Mouse (Mus musculus): ENCODE data around the gene Scaf11. TPM values are rescaled to one million over a fixed set of nuclear protein-coding genes. Genes with fewer than 3 reads are reported as not detected.
"Not testable (repeated sequence)": the region's sequence is repeated elsewhere in the genome, so short reads cannot be mapped to it uniquely, and the experiment has no call there.

Gene Scaf11
- 138 and 166 TPM in 2 replicates for total RNA-seq (2017)

DNA sequence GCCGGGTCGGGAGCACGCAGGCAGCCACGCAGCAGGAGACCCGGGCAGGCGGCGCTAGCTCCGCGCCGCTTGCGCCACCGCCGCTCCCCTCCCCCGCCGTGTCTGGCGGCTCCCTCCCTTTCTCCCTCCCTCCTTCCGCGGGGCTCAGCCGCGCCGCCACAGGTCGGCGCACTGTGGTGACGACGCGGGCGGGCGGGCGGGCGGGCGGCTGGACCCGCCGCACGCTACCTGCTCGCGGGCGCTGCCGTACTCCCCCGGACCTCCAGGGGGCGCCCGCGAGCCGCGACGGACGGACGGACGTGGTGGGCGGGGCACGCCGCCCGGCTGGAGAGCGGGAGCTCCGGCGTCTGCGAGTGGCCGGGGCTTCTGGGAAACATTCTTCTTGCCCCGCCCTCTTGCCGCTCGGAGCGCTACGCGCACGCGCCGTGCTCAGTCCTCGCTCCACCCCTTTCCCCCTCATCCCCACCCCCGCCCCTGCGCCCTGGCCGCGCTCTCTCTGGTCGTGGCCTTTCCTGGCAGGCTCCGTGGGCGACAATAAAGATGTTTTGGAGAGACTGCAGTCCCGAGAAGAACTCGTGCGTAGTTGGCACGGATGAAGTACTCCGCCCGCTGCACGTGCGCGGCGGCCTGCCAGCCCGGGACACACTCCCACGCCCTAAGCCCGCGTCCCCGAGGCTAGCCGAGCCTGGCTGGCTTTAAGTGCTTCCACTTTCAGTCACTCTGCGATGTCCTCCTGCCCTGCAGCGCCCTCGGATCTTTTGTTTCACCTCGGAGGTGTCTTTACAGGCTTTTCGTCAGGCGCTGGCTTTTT, at the start of gene Scaf11:
TSS of gene Scaf11 (minus strand) at position 114 of the 811 bp plus-strand sequence.
- ATAC-seq (replicated peaks; ENCODE audit: low read depth, poor library complexity, severe bottlenecking): peak; percentile 71

DNA sequence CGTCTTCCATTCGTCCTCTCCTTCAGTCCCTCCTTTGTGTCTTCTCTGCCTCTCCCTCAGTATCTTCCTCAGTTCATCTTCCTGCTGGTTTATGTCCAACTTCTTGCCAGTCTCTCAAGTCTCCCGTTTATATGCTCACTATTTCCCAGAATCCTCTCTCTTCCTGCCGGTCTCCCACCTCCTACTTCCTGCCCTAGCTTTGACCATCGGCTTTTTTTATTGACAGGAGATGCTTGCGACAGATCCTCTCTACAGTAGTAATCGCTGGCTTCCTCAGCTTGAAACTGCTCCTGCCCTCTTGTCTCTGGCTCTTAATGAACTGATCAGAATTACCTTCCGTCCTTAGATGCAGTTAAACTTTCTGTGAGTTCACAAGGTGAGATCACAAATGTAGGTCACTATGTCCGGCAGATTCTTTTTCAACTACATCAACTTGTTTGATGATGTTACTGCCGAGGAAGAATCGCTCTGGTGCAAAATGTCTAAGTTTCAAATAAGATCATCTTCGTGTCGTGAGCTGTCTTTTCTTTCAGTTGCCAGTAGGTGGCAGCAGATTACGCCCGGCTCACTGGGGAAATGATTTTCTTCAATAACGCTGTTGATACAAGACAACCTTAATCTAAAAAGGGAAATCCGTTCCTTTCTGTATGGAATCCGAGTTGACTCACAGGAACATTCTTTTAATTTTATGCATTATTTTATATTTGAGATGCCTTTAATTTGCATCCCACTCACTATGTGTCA, 46.6 kb upstream of the Scaf11 start:
- peak; percentile 77 for ATAC-seq (replicated peaks; ENCODE audit: low read depth, poor library complexity, severe bottlenecking)

DNA sequence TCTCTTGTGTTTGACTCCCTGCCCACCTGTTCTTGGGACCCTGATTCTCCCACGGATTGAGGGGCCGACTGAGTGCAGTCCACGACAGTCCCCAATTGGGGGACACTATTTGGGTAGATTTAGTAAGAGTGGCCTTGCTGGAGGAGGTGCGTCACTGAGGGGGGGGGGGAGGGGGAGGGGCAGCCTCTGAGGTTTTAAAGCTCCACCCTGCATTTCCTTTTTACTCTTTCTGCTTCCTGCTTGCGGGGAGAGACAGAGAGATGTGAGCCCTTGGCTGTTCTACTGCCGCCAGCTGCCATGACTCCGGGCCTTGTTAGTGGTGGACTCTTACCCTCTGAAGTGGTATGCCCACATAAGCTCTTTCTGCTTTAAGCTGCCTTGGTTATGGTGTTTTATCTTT, 37.0 kb upstream of the Scaf11 start:
- no peak for ATAC-seq (replicated peaks; ENCODE audit: low read depth, poor library complexity, severe bottlenecking)

DNA sequence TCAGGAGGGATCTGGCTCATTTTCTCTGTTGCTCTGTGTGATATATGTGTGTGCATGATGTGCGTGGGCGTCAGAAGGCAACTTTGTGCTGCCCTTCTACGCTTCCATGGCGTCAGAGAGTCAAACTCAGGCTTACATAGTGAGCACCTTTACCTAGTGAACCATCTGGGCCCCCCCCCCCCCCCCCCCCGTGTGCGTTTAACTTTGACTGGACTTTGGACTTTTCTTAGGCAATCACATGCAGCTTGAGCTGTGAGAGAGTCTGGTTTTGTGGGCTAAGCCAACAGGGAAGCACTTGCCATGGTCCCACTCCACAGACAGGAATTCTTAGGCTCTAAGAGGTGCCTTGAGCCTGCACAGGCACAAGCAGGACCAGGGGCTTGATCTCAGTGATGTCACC, 33.6 kb upstream of the Scaf11 start:
- no peak for ATAC-seq (replicated peaks; ENCODE audit: low read depth, poor library complexity, severe bottlenecking)

DNA sequence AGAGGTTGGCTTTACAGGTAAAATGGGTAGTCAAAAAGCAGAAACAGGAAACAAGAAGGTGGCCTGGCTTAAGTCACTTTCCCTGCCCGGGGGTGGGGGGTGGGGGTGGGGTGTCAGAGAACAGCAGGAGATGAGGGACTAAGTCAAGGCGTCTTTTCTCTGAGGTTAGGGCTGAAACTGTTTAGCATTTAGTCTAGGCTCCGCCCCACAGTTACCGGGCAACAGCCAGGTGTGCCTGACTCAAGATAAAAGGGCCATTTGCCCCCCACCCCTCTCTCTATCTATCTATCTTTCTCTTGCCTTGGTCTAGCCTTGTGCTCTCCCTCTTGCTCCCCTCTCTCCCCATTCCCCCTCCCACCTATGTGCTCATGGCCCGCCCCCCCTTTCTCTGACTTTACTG, 32.9 kb upstream of the Scaf11 start:
- no peak for ATAC-seq (replicated peaks; ENCODE audit: low read depth, poor library complexity, severe bottlenecking)

DNA sequence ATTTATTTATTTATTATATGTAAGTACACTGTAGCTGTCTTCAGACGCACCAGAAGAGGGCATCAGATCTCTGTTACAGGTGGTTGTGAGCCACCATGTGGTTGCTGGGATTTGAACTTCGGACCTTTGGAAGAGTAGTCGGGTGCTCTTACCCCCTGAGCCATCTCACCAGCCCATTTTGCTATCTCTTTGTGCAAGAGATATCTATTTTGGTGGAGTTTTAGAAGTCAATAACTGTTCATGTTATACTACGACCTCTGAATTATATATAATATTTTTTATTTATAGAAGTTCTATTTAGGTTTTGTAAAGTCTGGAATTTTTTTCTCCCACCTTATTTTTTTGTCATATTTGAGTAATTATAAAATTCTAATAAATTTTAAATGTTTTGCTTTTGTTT, 32.3 kb upstream of the Scaf11 start:
- ATAC-seq (replicated peaks; ENCODE audit: low read depth, poor library complexity, severe bottlenecking): not testable (repeated sequence)

DNA sequence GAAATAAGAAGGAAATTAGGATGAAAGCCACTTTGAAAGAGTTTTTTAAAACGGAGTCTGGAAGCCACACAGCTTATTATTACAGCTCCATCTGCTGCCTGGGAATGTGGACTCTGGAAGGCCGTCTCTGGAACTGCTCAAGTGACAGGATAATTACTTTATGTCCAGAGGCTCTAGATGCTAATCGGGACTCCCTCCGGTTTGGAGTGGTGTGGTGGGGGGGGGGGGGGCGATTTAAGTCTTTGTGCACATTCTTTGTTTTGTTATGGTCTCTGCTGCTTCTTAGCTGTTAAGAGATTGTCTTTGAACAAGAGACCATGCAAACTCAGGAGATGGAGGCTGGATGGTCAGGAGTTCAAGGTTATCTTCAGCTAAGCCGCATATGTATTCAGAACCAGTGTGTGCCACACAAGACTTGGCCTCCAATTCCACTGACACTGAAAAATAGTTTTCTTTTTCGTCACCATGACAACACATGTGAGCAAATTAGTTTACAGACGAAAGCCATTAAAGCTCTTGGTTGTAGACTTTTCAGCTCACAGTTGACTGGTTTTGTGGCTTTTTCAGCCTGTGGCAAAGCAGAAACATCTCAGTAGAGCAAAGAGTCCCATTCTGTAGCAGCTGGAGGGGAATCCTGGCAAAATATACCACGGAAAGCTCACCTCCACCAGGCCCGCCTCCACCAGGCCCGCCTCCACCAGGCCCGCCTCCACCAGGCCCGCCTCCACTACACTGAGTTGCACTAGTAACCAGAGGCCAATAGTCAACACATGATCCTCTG, 31.4 kb upstream of the Scaf11 start:
- no peak for ATAC-seq (replicated peaks; ENCODE audit: low read depth, poor library complexity, severe bottlenecking)

DNA sequence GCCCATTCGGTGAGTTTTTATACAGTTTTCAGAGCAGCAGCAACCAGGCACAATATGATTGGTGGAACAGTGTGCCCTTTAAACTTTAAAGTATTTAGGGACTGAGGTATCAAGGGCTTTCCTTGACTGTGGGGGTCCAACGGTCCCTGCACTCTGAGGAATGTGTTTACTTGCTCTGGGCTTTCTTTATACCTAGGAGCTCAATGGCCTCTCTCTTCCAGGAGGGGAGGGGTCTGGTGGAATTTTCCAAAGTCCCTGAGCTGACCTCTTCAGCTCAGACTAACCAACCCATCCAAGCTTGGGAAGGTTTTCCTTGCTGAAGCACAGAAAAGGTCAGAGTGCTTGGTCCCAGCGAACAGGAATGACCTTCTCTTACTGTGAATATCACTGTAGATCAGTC, 30.8 kb upstream of the Scaf11 start:
- ATAC-seq (replicated peaks; ENCODE audit: low read depth, poor library complexity, severe bottlenecking): no peak

DNA sequence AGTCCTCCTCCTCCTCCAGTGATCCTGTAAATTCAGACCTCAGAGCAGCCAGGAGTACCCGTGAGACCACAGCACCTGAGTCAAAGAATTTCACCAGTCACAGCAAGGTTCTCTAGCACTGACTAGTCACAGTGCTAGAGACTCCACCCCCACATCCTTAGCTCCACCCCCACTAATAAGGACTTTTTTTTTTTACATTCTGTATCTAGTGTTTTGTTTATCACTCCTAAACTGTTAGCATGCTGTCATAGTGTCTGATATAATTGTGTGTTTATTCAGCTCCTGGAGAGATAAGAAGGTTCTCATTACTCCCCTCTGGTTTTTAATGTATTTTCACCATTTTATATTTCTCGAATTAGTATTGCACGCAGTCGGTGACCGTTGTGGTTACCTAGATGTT, 29.5 kb upstream of the Scaf11 start:
- no peak for ATAC-seq (replicated peaks; ENCODE audit: low read depth, poor library complexity, severe bottlenecking)

DNA sequence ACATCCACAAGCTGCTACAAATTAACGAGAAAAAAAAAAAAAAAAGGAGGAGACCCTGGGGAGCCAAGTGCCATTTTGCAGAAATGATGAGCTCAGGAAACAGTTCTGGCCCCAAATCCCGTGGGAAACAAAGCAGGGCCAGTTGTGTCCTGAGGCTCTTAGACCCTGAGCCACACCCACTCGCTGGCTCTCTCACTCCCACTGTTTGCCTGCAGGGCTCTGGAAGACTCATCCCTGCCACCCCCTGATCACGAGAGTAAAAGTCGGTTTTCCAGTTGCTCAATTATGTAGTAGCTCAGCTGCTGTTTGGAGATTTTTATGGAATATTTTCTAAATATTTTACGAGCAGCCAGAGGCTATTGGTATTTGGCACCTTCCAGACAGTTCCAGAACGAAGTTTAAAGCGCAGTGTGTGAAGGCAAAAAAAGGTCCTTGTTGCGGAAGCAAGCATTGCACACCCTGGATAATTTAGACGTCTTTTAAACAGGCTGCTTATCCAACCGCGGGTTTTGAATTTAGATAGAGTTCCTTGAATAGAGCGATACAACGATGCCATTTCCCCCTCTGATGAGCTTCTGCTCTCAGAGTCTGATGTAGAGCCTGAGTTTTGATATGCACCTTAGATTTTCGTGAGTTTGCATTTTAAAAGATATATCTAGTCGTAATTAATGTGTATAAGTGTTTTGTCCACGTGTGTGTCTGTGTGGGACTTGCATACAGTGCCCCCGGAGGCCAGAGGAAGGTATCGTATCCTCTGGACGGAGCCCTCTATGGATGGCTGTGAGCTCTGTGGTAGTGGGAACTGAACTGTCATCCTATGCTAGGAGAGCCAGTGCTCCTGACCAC, 28.5 kb upstream of the Scaf11 start:
- peak; percentile 89 for ATAC-seq (replicated peaks; ENCODE audit: low read depth, poor library complexity, severe bottlenecking)

DNA sequence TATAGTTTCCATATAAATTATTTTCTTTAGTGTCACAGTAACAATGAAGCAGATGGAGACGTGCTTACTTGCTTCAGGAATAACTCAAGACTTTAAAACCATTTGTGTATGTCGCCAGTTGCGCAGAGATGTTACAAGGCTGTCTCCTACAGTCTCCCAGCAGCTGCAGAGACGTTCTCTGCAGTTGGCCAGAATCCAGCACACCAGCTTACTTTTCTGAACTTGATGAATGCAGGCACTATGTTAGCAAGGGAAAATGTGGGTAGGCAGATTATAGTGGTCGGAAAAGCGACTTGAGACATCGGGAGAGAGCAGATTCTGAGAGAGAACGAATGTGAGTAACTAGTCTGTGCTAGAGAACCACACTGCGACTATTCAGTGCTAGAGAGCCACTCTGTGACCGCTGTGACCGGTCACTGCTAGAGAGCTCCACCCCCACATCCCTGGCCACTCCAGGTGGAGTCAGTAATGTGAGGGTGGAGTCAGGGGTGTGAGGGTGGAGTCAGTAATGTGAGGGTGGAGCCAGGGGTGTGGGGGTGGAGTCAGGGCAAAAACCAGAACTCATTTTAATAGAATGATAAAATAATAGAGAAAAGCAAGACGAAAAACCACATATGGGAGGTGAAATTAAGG, 26.5 kb upstream of the Scaf11 start:
- ATAC-seq (replicated peaks; ENCODE audit: low read depth, poor library complexity, severe bottlenecking): no peak

DNA sequence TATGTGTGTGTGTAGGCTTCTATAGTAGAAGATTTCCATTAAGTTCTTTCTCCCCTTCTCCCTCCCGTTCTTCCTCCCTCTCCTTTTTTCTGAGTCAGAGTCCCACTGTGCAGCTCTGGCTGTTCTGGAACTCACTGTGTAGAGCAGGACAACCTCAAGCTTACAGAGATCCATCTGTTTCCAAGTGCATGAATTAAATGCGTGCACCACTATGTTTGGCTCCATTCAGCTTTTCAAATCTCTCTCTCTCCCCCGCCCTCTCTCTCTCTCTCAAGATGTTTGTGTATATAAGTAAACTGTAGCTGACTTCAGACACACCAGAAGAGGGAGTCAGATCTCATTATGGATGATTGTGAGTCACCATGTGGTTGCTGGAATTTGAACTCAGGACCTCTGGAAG, 20.2 kb upstream of the Scaf11 start:
- ATAC-seq (replicated peaks; ENCODE audit: low read depth, poor library complexity, severe bottlenecking): no peak

DNA sequence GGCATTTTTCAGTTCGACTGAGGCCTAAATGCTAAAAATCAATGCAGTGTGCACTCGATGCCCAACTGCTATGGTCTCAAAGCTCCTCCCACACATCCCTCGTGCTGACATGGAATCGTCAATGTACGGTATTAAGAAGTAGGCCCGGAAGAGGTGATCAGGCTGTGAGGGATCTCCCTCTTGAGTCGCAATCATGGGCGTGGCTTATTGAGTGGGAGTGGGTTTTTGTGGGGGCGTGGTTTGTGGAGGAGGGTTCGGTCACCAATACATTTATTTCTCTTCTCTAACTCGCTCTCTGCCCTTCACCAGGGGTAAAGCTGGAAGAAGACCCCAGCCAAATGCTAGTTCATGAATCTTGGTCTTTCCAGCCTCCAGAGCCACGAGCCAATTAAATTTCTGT, 17.4 kb upstream of the Scaf11 start:
- no peak for ATAC-seq (replicated peaks; ENCODE audit: low read depth, poor library complexity, severe bottlenecking)

DNA sequence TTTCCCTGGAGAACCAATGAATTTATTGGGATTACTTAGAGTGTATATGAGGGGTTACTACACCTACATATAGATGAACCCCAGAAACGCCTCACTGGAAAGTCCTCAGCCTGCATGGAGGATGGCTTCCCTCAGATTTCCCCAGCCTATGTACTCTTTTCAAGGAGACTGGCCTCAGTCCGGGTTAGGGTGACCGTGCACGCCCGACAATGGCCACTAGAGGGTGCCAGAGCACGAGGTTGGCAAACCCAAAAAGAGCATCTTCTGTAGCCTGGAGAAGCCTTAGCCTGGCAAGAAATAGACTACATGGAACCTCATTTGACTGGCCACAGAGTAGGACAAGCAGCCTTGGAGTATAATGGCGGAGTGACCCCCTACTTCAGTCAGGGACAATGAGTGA, 15.7 kb upstream of the Scaf11 start:
- ATAC-seq (replicated peaks; ENCODE audit: low read depth, poor library complexity, severe bottlenecking): peak; percentile 68

DNA sequence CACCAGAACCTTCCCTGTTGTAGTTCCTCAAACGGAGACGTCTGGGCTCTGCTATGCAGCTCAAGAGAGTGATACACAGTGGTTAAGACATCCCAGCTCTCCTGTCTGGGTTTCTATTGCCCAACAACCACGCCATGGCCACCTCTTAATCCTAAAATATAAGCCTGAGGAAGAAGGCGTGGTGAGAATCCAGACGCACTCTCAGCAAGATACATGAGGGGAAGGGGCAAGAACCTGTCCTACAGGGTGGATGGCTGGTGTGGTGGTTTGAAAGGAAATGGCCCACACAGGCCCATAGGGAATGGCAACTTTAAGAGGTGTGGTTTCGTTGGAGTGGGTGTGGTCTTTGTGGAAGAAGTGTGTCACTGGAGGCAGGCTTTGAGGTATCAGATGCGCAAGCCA, 14.9 kb upstream of the Scaf11 start:
- peak; percentile 76 for ATAC-seq (replicated peaks; ENCODE audit: low read depth, poor library complexity, severe bottlenecking)

DNA sequence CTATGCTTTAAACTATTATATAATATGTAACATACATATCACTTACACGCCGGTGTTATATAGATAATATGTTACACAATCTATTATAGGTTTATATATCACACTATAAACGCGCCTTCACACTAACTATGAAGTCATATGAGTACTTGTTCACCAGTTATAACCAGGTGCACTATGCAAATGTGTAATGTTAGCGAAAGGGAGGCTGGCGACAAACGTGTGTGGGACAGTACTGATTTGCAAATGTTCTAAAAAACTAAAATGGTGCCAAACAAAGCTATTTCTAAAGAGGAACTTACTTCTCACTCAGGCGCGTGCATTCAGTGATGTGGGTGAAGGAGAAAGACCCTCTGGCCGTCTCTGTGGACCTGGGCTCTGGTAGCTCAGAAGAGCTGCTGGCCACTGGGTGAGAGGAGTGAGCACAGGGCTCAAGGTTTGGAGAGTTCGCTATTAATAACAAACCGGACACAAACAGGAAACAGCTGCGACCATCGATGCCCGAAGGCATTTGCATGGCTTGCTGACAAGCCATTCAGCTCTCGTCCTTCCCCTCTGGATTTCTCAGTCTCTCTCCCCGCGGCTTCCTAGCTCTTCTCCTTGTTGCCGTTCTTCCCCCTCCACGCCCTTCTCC, 13.8 kb upstream of the Scaf11 start:
- peak; percentile 48 for ATAC-seq (replicated peaks; ENCODE audit: low read depth, poor library complexity, severe bottlenecking)

DNA sequence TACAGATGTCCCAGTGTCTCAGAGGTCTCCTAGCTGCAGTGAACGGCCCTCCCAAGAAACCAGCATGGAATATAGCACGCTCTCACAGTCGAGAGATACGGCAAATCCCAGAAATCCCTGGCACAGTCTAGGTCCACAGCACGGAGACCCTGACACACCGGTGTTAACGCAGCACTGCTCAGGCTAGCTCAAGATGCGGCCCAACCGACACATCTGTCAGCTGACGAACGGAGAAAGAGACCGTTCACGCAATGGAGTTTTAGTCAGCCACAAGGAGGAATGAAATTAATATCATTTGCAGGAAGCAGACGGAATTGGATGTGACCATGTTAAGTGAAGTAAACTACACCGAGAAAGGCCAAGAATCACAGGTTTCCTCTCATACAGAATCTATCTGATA, 13.3 kb upstream of the Scaf11 start:
- no peak for ATAC-seq (replicated peaks; ENCODE audit: low read depth, poor library complexity, severe bottlenecking)

DNA sequence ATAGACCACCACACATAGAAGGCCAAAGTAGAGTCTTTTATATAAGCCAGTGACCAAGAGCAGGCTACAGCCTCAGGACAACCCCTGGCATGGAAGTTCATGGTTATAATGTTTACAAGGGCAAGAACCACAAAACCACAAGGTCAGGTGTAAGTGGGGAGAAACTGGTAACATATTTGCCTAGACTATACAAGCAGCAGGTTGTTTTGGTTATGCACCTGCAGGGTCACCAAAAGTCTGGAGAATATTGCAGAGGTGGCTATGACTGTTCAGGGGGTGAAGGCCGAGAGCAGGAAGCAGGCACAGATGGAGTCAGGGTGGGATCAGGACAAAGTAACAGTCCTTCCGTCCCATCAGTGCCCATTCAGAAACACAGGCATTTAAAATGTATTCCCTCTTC, 7.7 kb upstream of the Scaf11 start:
- no peak for ATAC-seq (replicated peaks; ENCODE audit: low read depth, poor library complexity, severe bottlenecking)

DNA sequence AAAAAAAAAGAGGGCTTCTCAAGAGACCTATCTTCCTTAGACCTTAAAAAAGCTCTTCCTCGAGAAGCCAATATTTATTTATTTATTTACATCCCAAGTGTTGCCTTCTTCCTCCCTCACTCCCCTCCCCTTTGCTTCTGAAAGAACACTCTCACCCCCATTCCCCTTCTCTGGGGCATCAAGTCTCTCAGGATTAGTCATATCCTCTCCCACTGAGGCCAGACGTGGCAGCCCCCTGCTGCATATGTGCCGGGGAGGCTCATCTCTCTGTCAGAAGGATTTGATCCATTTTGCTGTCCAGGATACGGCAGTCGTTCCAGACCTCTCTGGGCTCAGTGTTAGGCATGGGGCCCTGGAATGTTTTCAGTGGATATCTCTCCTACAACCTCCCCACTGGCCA, 7.2 kb upstream of the Scaf11 start:
- ATAC-seq (replicated peaks; ENCODE audit: low read depth, poor library complexity, severe bottlenecking): no peak
